Mouse (Mus musculus): Measurements from ENCODE around the gene Kmt5c.

The Kmt5c gene

DNA sequence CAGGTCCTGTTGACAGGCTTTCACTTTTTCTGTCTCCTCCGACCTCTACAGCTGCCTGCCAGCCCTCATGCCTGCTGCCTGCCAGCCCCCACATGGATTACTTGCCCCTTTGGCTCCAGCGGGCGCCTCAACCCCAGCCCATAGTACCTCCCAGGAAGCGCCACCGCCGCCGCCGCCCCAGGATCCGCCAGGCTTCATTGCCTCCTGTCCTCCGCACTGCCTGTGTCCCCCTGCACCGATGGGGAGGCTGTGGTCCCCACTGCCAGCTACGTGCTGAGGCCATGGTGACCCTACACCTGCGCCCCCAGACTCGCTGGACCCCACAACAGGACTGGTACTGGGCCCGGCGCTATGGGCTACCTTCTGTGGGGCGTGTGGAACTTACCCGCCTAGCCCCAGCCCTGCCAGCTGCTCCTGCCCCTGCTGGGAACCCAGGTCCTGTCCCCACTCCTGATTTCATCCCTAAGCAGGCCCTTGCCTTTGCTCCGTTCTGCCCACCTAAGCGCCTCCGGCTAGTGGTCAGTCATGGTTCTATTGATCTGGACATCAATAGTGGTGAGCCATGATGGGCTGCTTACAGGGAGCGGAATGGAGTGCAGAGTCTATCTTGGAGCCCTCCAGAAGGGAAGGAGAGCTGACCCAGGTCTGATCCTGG is 6.5 kb downstream of the Kmt5c start:
- DNase-seq (ENCODE audit: low read depth, low spot score) = no peak

DNA sequence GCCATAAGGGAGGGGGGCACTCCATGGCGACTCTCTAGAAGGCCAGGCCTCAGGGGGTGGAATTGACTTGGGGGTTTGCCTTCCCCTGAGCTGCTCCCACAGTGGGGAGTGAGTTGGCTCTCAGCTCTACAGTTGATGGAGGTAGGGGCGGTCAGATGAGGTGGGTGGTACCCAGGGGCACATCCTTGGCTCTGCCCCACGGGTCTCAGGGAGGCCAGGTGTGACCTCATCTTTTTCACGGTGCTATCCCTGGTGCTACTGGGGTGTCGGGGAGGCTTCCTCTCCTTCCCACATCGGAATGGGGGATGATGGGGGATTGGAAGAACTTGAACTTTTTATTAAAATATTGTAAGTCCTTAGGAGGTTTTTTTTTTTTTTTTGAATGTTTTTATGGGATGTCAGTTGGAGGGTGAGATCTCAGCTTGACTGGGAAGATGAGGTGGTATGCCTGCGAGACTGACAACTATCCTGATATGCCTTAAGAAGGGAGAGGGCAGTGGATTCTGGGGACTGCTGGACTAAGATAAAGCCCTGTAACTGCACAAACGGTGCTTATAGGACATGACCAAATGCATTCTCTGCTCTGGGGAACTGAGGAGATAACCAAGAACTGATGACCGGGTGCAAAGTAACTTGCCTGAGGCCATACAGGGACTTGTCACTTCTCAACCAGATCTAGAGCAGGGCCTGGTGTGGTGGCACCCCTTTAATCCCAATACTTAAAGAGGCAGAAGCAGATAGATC is 7.4 kb downstream of the Kmt5c start:
- no peak for DNase-seq (ENCODE audit: low read depth, low spot score)

DNA sequence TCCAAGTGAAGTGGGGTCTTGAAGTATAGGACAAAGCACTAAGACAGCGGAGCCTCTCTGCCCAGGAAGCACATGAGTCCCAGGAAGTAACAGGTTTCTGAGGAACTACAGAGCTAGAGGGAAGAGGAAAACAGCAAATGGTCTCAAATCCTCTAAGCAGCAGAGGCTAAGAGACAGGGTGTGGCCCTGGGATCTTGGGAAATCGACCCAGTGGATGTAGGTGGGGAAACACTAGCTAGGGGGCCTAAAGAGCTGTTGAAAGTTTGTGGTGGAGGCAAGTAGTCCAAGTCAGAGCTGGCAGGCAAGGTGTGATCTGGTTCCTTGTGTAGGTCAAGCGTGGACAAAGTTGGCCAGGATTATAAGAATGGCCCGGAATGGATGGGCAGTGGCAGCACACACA is 8.4 kb downstream of the Kmt5c start:
- no peak for DNase-seq (ENCODE audit: low read depth, low spot score)

DNA sequence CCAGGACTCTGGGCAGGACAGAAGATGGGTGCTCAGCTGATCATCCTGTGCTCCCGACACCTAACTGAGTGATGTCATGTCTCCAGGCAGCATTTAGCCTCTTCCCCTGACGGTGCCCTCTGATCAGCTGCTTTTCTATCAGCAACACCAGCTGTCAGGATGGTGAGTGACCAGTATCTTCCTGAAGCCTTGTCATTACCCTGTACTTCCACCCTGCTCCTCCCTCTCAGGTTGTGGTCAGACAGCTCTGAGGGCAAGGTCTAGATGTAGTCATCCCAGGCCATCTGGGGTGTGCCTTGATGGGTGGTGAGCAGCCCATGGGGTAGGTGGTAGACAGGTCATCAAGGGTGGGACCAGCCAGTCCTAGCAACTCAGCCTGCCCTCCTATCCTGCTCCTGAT is 9.3 kb downstream of the Kmt5c start:
- no peak for DNase-seq (ENCODE audit: low read depth, low spot score)

DNA sequence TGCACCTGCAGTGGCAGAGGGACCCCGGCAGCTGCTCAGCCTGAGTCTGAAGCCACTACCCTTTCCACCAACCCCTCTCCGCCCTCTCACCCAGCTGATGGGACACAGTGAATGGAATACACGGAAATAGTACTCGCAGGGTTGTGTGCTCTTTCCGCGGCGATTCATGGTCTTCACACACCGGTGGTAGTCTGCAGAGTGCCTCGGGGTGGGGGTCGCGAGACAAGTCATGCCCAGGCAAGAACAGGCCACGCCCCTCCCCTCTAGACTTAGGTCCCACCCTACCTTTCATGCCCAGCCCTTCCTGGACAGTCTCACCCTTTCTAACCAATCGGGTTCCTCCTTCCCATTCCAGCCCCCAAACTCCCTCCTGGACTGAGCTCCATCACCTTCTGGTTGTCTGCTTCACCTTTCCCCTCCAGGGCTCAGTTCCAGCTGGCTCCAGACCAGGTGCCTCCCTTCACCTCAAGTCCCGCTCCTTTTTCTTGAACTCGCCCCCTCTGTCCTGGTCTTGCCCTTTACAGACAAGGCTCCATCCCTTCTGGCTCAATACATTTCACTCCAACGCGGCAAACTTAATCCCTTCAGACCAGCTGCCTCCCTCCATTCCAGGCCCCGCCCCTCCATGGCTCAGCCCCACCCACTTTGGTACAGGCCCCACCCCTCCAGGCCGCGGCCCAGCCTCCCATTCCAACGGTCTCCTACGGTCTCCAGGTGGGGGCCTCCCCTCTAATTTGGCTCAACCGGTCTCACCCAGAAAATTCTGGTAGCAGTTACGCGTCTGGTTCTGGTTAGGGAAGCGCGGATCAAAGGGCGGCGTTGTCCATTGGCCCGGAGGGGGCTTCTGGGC is 12.3 kb downstream of the Kmt5c start:
- DNase-seq (ENCODE audit: low read depth, low spot score) = peak; percentile 61

DNA sequence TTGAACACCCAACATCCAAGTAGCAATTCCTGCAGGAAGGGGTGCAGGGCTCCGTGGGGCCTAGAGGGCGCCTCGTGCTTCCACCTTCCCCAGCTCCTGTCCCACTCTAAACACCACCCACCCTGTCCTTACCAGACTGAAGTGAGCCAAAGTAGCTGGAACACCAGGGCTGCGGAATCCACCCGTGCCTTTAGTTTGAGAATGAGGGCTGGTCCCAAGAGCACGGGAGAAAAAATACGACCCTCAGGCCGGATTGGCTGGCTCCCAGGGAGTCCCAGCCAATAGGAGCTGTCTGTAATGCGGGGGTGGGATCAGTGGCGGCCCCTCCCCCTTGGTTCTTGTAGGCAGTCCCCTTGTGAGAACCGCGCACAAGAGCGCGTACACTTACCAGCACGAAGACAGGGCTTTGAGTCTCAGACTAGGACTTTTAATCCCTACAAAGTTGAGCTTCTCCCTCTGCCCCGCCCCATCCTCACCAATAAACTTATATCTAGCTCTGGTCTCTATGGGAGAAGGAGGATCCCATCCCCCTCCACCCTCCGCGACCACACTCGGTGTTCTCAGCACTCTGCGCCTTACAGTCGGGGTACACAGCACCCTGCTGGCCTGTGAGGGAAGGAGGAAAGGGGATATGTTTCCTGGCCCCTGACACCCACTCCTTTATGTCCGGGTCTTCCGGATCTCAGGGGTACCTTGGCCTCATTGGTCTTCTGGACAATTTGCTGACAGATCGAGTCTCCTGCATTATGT is 13.1 kb downstream of the Kmt5c start, which contains the start of gene Cox6b2:
Gene Cox6b2, minus strand, starts transcription at position 274 of the 750 bp plus-strand sequence.
- DNase-seq (ENCODE audit: low read depth, low spot score) = peak; percentile 87

DNA sequence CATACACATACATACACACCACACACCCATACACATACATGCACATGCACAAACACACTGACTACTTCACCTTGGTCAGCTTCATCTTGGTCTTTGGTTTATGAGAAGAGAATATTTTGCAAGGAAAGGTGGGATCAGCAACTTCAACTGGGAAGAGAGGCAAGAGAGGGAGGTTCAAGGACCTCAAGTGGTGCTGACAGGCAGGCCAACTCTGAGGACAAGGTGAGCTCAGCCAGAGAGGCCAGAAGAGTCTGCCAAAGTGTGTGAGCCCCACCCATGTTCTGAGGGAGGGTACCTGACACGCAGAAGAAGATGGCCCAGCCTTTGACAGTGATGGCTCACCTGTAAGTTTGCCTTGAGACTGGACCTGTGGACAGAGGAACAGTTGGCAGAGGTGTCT is 19.8 kb downstream of the Kmt5c start:
- DNase-seq (ENCODE audit: low read depth, low spot score) = no peak

DNA sequence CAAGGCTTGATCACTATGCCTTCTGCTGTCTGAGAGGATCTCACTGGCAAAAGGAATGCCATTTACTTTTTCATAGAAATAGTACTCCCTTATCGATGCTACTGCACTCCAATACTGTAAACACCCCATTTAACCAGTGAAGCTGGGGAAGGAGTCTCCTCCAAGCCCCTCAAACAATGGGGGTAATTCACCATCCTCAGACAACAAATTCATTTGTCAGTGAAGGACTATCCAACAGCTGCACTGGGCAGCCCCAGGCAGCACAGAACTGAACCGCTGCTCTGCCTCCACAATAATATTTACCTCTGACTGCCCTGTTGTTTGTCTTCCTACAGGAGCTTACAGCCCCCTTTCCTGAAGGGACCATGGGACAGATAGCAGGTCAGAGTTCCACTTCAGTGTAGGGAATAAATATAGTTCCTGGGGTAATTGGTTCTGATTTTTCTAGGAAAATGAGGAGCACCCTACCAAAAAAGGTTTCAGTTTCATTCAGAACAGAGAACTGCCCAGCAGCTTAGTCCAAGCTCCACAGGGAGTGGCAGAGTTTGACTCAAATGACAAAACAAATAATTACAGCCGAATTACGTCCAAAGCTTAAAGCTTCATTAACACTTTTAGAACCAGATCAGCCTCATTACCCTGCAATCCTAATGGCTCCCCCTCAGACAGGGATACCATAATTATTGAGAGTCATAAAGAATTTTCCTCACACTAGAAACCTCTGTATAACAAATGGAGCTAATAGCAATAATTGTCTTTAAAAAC is 25.2 kb downstream of the Kmt5c start:
- no peak for DNase-seq (ENCODE audit: low read depth, low spot score)

DNA sequence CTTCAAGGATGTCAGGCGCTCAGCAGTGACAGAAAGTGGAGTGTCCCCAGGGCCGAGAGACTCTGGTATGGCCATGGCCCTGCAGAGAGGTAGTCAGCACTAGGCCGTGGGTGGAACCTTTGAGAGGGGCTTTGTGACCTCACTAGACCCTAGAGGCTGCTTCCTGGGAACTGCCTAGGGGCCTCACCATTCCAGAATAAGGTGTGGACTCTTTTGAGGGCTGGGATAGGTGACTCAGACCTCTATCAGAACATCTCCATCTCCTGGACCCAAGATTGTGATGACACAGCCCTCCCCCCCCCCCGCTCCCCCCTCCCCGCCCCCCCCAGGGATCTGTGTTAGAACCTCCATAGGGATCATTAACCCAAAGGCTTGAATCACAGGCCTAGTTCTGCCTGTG is 31.3 kb downstream of the Kmt5c start, which contains the start of gene Fam71e2:
Gene Fam71e2, minus strand, starts transcription at position 101 of the 400 bp plus-strand sequence.
- DNase-seq (ENCODE audit: low read depth, low spot score) = no peak

DNA sequence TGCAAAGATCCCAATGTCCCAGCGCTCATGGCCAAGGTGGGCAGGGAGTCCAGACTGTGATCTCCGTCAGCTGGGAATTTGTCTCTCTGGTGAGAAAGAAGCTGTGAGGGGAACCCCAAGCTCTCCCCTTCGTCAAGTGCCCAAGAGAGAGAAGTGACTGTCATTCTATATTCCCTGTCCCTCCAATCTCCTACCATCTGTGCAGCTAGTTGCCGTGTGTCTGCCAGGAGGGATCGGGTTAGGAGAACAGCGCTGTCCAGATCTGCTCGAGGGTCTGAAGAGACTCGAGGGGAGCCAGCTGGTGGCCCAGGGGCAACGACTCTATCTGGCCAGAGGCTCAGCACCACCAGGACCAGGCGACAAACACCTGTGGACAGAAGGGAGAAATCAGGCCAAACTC is 36.2 kb downstream of the Kmt5c start:
- DNase-seq (ENCODE audit: low read depth, low spot score) = no peak

DNA sequence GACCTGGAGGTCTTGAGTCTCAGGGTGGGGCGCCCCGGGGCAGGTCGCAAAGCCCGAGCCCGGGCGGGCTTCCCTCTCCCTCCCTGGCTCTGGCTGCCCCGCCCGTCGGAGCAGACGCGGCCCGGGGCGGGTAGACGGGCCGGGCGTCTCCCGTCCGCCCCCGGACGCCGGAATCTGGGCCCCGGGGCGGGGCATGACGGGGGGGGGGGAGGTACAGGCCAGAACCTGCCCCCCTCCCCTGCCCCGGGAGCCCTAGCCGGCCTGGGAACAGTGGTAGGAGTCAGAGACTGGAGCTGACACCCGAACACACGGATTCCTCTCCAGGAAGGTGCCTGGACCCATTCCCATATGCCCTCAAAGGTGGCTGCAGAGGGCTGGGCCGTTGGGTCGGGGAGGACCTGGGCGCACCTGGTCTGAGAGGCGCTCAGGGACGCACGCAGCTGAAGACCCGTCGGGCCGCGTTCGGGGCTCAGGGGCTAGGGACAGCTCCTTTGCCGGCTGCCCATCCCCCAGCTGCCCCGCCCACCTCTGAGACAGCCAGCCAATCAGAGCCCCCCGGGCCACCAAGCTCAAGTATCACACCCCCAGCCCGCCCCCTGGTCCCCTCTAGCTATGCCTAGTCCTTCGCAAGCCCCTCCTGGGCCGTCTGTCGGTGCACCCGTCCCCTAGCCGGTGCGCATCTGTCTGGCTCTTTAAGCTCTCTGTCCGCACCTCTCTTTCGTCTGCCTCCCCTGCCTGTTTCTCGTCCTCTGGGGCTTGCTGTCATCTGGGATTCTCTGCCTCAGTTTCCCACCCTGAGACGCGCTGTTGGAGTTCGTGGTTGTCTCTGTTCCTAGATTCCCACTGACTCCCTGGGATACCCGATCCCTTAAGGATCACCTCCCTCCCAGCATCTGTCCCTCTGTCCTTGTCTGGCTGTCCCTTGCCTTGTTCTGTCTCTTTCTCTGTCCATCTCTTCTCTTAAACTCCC is 37.2 kb downstream of the Kmt5c start:
- DNase-seq (ENCODE audit: low read depth, low spot score) = peak; percentile 74

DNA sequence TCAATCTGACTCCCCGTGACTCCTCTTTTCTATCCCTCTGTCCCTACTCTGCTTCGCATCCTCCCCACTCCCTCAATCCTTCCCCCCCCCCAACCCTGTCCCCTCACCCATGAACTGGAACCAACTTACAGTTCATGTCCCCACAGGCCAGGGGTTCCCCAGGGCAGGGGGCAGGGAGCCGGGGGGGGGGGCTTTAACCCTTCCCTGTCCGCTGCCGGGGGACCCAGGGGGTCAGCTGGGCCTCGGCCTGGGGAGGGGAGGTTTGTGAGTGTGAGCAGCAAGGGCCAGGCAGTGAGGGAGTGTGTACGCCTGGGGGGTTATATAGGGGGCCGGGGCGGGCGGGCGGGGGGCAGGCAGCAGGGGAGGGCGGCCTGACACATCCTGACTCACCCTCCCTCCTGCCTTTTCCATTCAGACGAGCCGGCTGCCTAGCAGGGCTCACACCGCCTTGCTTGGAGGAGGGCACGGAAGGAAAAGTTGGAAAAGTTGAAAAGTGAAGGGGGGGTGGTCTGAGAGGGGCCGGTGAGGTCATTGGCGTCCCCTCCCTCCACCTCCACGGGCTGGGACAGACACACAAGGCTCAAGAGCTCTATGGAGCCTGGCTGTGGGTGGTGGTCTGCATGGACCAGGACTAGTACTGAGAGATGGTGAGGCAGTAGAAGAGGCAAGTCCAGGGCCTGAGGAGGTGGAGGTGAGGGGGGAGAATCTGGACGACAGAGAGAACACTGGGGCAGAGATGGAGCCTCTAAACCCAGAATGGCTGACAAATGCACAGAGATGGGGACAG is 38.1 kb downstream of the Kmt5c start:
- DNase-seq (ENCODE audit: low read depth, low spot score) = no peak

DNA sequence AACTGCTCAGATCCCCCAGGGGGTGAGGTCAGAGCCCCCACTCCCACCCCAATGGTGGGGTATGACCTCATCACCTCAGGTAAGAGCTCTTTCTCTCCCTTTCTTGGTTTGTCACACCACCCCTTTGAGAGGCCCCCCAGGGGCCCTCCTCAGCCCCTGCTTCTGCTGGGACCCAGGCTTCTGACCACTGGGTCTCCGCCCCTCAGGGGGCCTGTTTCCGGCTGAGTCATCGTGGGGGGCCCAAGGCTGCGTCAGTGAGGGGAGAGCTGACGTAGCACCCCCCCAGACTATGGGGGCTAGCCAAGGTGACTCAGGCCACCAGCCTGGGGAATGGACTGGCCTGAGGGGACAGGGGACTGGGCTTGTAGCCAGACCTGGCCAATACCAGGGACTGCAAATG is 40.0 kb downstream of the Kmt5c start:
- no peak for DNase-seq (ENCODE audit: low read depth, low spot score)

DNA sequence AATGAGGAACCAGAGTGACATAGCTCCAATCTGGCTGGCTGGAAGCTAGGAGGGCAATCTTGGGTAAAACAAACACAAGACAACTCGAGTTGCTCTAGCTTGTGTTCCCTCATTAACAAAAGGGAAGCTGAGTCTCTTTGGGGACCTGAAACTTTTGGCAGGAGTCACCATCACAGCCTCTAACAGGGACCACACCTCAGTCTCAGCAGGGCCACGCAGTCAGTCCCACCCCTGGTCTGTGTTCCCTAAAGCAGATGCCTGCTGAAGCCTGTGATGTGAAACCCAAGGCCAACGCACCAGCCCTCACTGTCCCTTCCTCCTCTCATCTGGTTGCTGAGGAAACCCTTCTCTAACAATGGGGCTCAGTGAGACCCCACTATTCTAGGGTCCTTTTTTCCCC is 42.2 kb downstream of the Kmt5c start:
- DNase-seq (ENCODE audit: low read depth, low spot score) = no peak

DNA sequence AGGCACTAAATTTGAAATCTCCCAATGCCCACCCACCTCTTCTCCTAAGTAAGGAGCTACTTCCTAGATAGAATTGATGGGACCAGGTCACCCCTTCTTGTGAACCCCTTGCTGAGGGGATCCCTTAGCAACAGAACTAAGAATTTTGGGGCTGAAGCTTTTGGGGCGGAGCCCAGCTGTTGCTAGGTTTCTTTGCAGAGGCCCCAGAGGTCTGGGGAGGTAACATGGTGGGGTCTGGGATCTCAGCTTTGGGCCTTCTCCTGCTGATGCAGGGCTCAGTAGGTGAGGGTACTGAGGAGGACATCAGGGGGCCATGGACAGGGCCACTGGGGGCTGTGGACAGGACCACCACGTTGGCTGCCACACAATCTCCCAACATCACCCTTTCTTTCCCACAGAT is 42.8 kb downstream of the Kmt5c start, which contains the start of the genes Il11 and Tmem190:
Gene Il11, minus strand, starts transcription at position 101 of the 400 bp plus-strand sequence.
Gene Tmem190, plus strand, starts transcription at position 179 of the 400 bp plus-strand sequence.
- no peak for DNase-seq (ENCODE audit: low read depth, low spot score)

DNA sequence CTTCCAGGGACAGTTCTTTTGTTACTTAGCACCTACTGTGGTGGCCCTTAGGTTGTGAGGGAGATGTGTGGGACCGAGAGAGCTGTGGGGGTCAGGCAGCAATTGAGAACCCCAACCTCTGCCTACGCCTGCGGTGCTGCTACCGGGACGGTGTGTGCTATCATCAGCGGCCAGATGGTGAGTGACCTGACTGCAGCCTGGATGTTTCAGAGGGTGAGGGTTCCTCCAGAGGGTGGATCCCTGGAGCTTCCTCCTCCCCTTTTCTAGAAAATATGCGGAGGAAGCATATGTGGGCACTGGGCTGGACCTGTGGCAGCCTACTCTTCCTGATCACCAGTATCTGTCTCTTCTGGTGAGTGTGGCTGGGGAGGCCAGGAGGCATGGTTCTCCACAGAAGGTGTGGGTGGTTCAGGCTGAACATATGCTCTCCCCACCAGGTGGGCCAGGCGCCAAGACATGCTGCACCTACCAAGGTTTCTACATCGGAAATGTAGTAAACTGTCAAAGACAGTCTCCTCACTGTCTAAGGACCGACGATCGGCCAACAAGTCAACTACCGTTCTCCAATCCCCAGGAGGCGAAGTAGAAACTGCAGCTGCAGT is 43.9 kb downstream of the Kmt5c start:
- no peak for DNase-seq (ENCODE audit: low read depth, low spot score)

DNA sequence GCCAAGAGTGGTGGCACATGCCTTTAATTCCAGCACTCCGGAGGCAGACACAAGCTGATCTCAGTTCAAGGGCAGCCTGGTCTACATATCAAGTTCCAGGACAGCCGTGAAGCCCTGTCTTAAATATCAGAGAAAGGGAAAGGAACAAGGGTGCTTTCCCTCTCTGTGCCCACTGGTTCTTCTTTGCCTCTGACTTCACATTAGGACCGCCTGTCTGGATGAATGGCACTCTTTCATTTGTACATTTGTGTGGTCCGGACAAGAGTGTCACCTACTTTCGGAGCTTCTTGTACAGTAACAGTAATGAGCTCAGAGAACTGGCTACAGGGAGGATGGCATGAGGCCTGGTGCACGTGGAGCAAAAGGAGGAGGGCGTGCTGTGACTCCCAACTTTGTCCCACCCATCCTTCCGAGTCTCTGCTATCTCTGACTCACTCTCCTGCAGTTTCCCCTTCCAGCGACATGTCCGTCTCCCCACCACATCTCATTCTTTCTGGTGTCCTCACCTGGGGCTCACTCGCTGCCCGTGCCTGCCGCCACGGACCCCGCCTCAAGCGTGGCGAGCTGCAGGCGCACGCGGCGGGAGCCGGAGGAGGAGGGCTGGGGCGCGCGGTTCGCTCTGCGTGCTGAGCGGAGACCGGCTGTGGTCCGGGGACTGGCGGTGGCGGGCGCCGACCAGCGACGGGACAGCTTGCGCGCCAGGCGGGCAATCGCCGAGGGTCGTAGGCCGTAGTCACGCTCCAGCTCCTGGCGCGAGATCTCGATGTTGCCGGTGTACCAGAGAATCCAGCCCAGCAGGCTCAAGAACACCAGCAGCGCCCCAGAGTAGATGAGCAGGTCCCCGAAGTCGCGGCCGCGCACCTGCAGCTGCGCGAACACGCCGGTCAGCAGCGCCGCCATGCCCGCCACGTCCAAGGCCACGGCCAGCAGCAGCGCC is 48.9 kb downstream of the Kmt5c start:
- DNase-seq (ENCODE audit: low read depth, low spot score) = peak; percentile 67
